Mouse (Mus musculus) CH12.LX (cell line): ENCODE results near the gene Prm3. TPM values are rescaled to one million over a fixed set of nuclear protein-coding genes. Genes with fewer than 3 reads are reported as not detected.

Experiments
- DNase-seq: peaks from one replicate; pipeline ENCODE4 v3.0.0-alpha.2; 2013; ENCODE audit errors: extremely low read depth
- H3K27ac ChIP-seq: 2 replicates; pipeline ENCODE4 v1.5.1; 2012; ENCODE audit warnings: low read depth, mild to moderate bottlenecking, control low read depth, moderate library complexity; ENCODE audit not compliant: insufficient read depth
- H3K27me3 ChIP-seq: replicated peaks from 2 replicates; pipeline ENCODE3; 2012; ENCODE audit warnings: inconsistent platforms
- H3K36me3 ChIP-seq, 2 experiments: replicated peaks in 1 of 2; 2 replicates each; pipeline versions ENCODE3 to v1.6.1; 2012; ENCODE audit warnings: inconsistent platforms in 1 of 2, low read length in 1 of 2, mild to moderate bottlenecking in 1 of 2, mixed read lengths in 1 of 2, moderate library complexity in 1 of 2; ENCODE audit not compliant: control insufficient read depth in 1 of 2, insufficient read depth in 1 of 2
- H3K4me1 ChIP-seq, 2 experiments: 2 replicates each; pipeline ENCODE4 v1.6.1; 2012; ENCODE audit warnings: inconsistent platforms in 1 of 2, moderate library complexity in 1 of 2; ENCODE audit not compliant: insufficient read depth in 2 of 2, control insufficient read depth in 1 of 2
- H3K4me2 ChIP-seq: 2 replicates; pipeline ENCODE4 v1.6.1; 2012; ENCODE audit warnings: low read depth, mild to moderate bottlenecking, control low read depth; ENCODE audit not compliant: poor library complexity, insufficient read depth, severe bottlenecking
- H3K4me3 ChIP-seq, 3 experiments: fragments of 150-350 bp in 1 of 3; sonication (generic) in 1 of 3; replicated peaks in 1 of 3; 2 replicates each; pipeline versions ENCODE3 to v1.5.1; 2011 to 2012; ENCODE audit warnings: low read depth in 2 of 3, low read length in 2 of 3, mild to moderate bottlenecking in 2 of 3, moderate library complexity in 2 of 3, control low read depth in 1 of 3, improper control_type of control experiment in 1 of 3, inconsistent platforms in 1 of 3, mixed read lengths in 1 of 3; ENCODE audit not compliant: poor library complexity in 1 of 3
- H3K79me2 ChIP-seq: replicated peaks from 2 replicates; pipeline ENCODE4 v1.6.1; 2012; ENCODE audit warnings: mild to moderate bottlenecking, moderate library complexity; ENCODE audit not compliant: control insufficient read depth, poor library complexity, insufficient read depth, severe bottlenecking; ENCODE audit errors: extremely low read depth
- H3K9ac ChIP-seq: 2 replicates; pipeline ENCODE4 v1.6.1; 2012; ENCODE audit warnings: low read depth, mild to moderate bottlenecking, control low read depth, moderate library complexity; ENCODE audit not compliant: insufficient read depth
- H3K9me3 ChIP-seq: replicated peaks from 2 replicates; pipeline ENCODE3; 2012; ENCODE audit warnings: low read length, inconsistent platforms, mixed read lengths
- BHLHE40 ChIP-seq: IDR thresholded peaks from 2 replicates; pipeline ENCODE4 v1.6.1; 2011; ENCODE audit warnings: mild to moderate bottlenecking, low read depth, low read length, improper control_type of control experiment
- CHD1 ChIP-seq: IDR thresholded peaks from 2 replicates; pipeline ENCODE4 v1.6.1; 2012; ENCODE audit warnings: low read depth, low read length, improper control_type of control experiment, inconsistent platforms
- CHD2 ChIP-seq: IDR thresholded peaks from 2 replicates; pipeline ENCODE4 v1.6.1; 2011; ENCODE audit warnings: low read length, improper control_type of control experiment
- CTCF ChIP-seq, 2 experiments: IDR thresholded peaks in 1 of 2; conservative IDR thresholded peaks in 1 of 2; 2 replicates each; pipeline ENCODE4 v1.5.1; 2011 to 2012; ENCODE audit warnings: low read depth in 2 of 2, low read length in 2 of 2, improper control_type of control experiment in 1 of 2, inconsistent platforms in 1 of 2, mild to moderate bottlenecking in 1 of 2, moderate library complexity in 1 of 2
- E2F4 ChIP-seq: IDR thresholded peaks from 2 replicates; pipeline ENCODE4 v1.6.1; 2011; ENCODE audit warnings: low read depth, low read length, improper control_type of control experiment; ENCODE audit not compliant: insufficient replicate concordance
- ELF1 ChIP-seq: IDR thresholded peaks from 2 replicates; pipeline ENCODE4 v1.6.1; 2014; ENCODE audit warnings: low read depth, mild to moderate bottlenecking, inconsistent platforms, low read length, improper control_type of control experiment
- EP300 ChIP-seq: IDR thresholded peaks from 2 replicates; pipeline ENCODE4 v1.6.1; 2011; ENCODE audit warnings: low read length, improper control_type of control experiment
- ETS1 ChIP-seq: conservative IDR thresholded peaks from 2 replicates; pipeline ENCODE4 v1.6.1; 2012; ENCODE audit warnings: low read depth, mild to moderate bottlenecking, inconsistent platforms, low read length, improper control_type of control experiment, moderate library complexity
- GABPA ChIP-seq: IDR thresholded peaks from 2 replicates; pipeline ENCODE4 v1.6.1; 2012; ENCODE audit warnings: low read depth, low read length, improper control_type of control experiment, inconsistent platforms; ENCODE audit not compliant: insufficient replicate concordance
- HCFC1 ChIP-seq: IDR thresholded peaks from 2 replicates; pipeline ENCODE4 v1.6.1; 2012; ENCODE audit warnings: low read depth, mild to moderate bottlenecking, inconsistent platforms, low read length, improper control_type of control experiment
- IRF4 ChIP-seq: IDR thresholded peaks from 2 replicates; pipeline ENCODE4 v1.6.1; 2014; ENCODE audit warnings: low read depth, mild to moderate bottlenecking, inconsistent platforms, low read length, improper control_type of control experiment
- JUN ChIP-seq: IDR thresholded peaks from 2 replicates; pipeline ENCODE4 v1.6.1; 2011; ENCODE audit warnings: low read depth, mild to moderate bottlenecking, low read length, improper control_type of control experiment, moderate library complexity; ENCODE audit not compliant: insufficient read depth
- JUND ChIP-seq: conservative IDR thresholded peaks from 2 replicates; pipeline ENCODE4 v1.6.1; 2011; ENCODE audit warnings: low read depth, low read length, improper control_type of control experiment
- KAT2A ChIP-seq: IDR thresholded peaks from 2 replicates; pipeline ENCODE4 v1.6.1; 2012; ENCODE audit warnings: low read length, improper control_type of control experiment, inconsistent platforms; ENCODE audit not compliant: insufficient replicate concordance
- MAFK ChIP-seq: IDR thresholded peaks from 2 replicates; pipeline ENCODE4 v1.6.1; 2011; ENCODE audit warnings: low read length, improper control_type of control experiment; ENCODE audit not compliant: insufficient replicate concordance
- MAX ChIP-seq: IDR thresholded peaks from 2 replicates; pipeline ENCODE4 v1.6.1; 2011; ENCODE audit warnings: low read length, improper control_type of control experiment
- MAZ ChIP-seq: IDR thresholded peaks from 2 replicates; pipeline ENCODE4 v1.6.1; 2012; ENCODE audit warnings: low read depth, mild to moderate bottlenecking, inconsistent platforms, low read length, improper control_type of control experiment, moderate library complexity
- MEF2A ChIP-seq: IDR thresholded peaks from 2 replicates; pipeline ENCODE4 v1.6.1; 2014; ENCODE audit warnings: low read depth, mild to moderate bottlenecking, inconsistent platforms, low read length, improper control_type of control experiment, borderline replicate concordance
- MXI1 ChIP-seq: IDR thresholded peaks from 2 replicates; pipeline ENCODE4 v1.6.1; 2011; ENCODE audit warnings: mild to moderate bottlenecking, low read depth, low read length, improper control_type of control experiment
- MYC ChIP-seq: IDR thresholded peaks from 2 replicates; pipeline ENCODE4 v1.6.1; 2011; ENCODE audit warnings: low read depth, mild to moderate bottlenecking, improper control_type of control experiment, low read length
- NELFE ChIP-seq: IDR thresholded peaks from 2 replicates; pipeline ENCODE4 v1.6.1; 2011; ENCODE audit warnings: low read depth, low read length, improper control_type of control experiment
- NRF1 ChIP-seq: IDR thresholded peaks from 2 replicates; pipeline ENCODE4 v1.6.1; 2014; ENCODE audit warnings: low read depth, mild to moderate bottlenecking, inconsistent platforms, low read length, improper control_type of control experiment, moderate library complexity
- PAX5 ChIP-seq: IDR thresholded peaks from 2 replicates; pipeline ENCODE4 v1.6.1; 2012; ENCODE audit warnings: low read length, inconsistent platforms, mixed read lengths
- POLR2A ChIP-seq: IDR thresholded peaks from 2 replicates; pipeline ENCODE4 v1.6.1; 2011; ENCODE audit warnings: low read depth, mild to moderate bottlenecking, improper control_type of control experiment, low read length
- POLR2AphosphoS2 ChIP-seq: IDR thresholded peaks from 2 replicates; pipeline ENCODE4 v1.6.1; 2011; ENCODE audit warnings: low read depth, low read length, improper control_type of control experiment
- RAD21 ChIP-seq: IDR thresholded peaks from 2 replicates; pipeline ENCODE4 v1.6.1; 2011; ENCODE audit warnings: low read depth, mild to moderate bottlenecking, low read length, improper control_type of control experiment, moderate library complexity
- RCOR1 ChIP-seq: conservative IDR thresholded peaks from 2 replicates; pipeline ENCODE4 v1.6.1; 2012; ENCODE audit warnings: low read depth, mild to moderate bottlenecking, inconsistent platforms, low read length, improper control_type of control experiment
- SIN3A ChIP-seq: IDR thresholded peaks from 2 replicates; pipeline ENCODE4 v1.6.1; 2012; ENCODE audit warnings: low read length, improper control_type of control experiment, inconsistent platforms
- SMC3 ChIP-seq: IDR thresholded peaks from 2 replicates; pipeline ENCODE4 v1.6.1; 2011; ENCODE audit warnings: low read depth, low read length, improper control_type of control experiment
- TBP ChIP-seq: conservative IDR thresholded peaks from 2 replicates; pipeline ENCODE4 v1.6.1; 2011; ENCODE audit warnings: low read depth, low read length, improper control_type of control experiment
- TCF12 ChIP-seq: IDR thresholded peaks from 2 replicates; pipeline ENCODE4 v1.6.1; 2014; ENCODE audit warnings: low read depth, mild to moderate bottlenecking, inconsistent platforms, low read length, improper control_type of control experiment
- UBTF ChIP-seq: IDR thresholded peaks from 2 replicates; pipeline ENCODE4 v1.6.1; 2012; ENCODE audit warnings: low read depth, mild to moderate bottlenecking, inconsistent platforms, low read length, improper control_type of control experiment, moderate library complexity
- USF1 ChIP-seq: IDR thresholded peaks from 2 replicates; pipeline ENCODE4 v1.6.1; 2014; ENCODE audit warnings: low read depth, mild to moderate bottlenecking, inconsistent platforms, low read length, improper control_type of control experiment
- USF2 ChIP-seq: conservative IDR thresholded peaks from 2 replicates; pipeline ENCODE4 v1.6.1; 2011; ENCODE audit warnings: low read depth, low read length, improper control_type of control experiment
- ZC3H11A ChIP-seq: IDR thresholded peaks from 2 replicates; pipeline ENCODE4 v1.6.1; 2012; ENCODE audit warnings: low read depth, mild to moderate bottlenecking, inconsistent platforms, low read length, improper control_type of control experiment
- ZKSCAN1 ChIP-seq: IDR thresholded peaks from 2 replicates; pipeline ENCODE4 v1.6.1; 2012; ENCODE audit warnings: low read depth, inconsistent platforms, low read length, improper control_type of control experiment, borderline replicate concordance
- ZMIZ1 ChIP-seq: IDR thresholded peaks from 2 replicates; pipeline ENCODE4 v1.6.1; 2012; ENCODE audit warnings: low read depth, mild to moderate bottlenecking, inconsistent platforms, low read length, improper control_type of control experiment
- ZNF384 ChIP-seq: IDR thresholded peaks from 2 replicates; pipeline ENCODE4 v1.6.1; 2012; ENCODE audit warnings: low read depth, low read length, improper control_type of control experiment, inconsistent platforms
- dilution Hi-C: fragments of 300-500 bp; cut with MboI; formaldehyde crosslinking; loops from 2 replicates; pipeline ENCODE4 v1.14.3; 2020; ENCODE audit warnings: low sequenced_read_pairs; ENCODE audit not compliant: extremely low pct_unique_long_range_greater_than_20kb, extremely low pct_ligation_motif_present
- in situ Hi-C: fragments of 300-500 bp; cut with MboI; formaldehyde crosslinking; loops from 3 replicates; pipeline ENCODE4 v1.14.3; 2019; ENCODE audit warnings: low sequenced_read_pairs, low pct_ligation_motif_present, low pct_unique_long_range_greater_than_20kb, mixed read lengths
- polyA plus RNA-seq: library from polyadenylated mRNA; unstranded; fragments of >175 nt; gene quantifications from 2 replicates; pipeline ENCODE4 v1.2.1, GENCODE M21; 2012; ENCODE audit warnings: low read depth; ENCODE audit not compliant: insufficient read length
- total RNA-seq, 2 experiments: library from RNA; depleted of rRNA; stranded (reverse); fragments of 300-350 nt in 1 of 2; fragments of >200 nt in 1 of 2; gene quantifications; 2 replicates each; pipeline ENCODE4 v1.2.3; 2012 to 2014

Gene Prm3
- total and polyA plus RNA-seq, 3 experiments: not detected

GRCm38 (mm10) chr16:10834911-10835587, 44.3 kb upstream of the Prm3 start, which contains the start of gene Rmi2:
Rmi2 (plus strand) TSS chr16:10835059.
- H3K27ac ChIP-seq: peak within 1 kb of the TSS; percentile 82
- peaks cover 9% of the 10 kb centered on the region; the same call in 1 of the 2 replicates for H3K79me2 ChIP-seq
- H3K9ac ChIP-seq: peak within 1 kb of the TSS; percentile 96
- DNase-seq: peak; percentile 90
- no peak for TF ChIP-seq RAD21
- TF ChIP-seq NRF1: peak; percentile 61
- no peak for TF ChIP-seq ZNF384
- TF ChIP-seq MAFK: no peak; the same call in 1 of the 2 replicates
- no peak for TF ChIP-seq JUND
- TF ChIP-seq ETS1: no peak
- no peak for TF ChIP-seq BHLHE40
- no peak for TF ChIP-seq EP300
- TF ChIP-seq MXI1: peak; percentile 93
- peak; percentile 89 for TF ChIP-seq SIN3A
- no peak for TF ChIP-seq ZC3H11A
- TF ChIP-seq KAT2A: 0 out of 2 replicates have a peak, but pooled peaks have one; percentile 62
- TF ChIP-seq TBP: no peak; the same call in 1 of the 2 replicates
- peak; percentile 94 for TF ChIP-seq MAX
- TF ChIP-seq HCFC1: peak; percentile 33
- no peak for TF ChIP-seq SMC3
- TF ChIP-seq NELFE: peak; percentile 84
- peak; percentile 62 for TF ChIP-seq TCF12
- TF ChIP-seq ZKSCAN1: no peak
- peak; percentile 22; the same call in 1 of the 2 replicates for TF ChIP-seq CHD1
- TF ChIP-seq POLR2AphosphoS2: no peak
- no peak for TF ChIP-seq JUN
- peak; percentile 57 for TF ChIP-seq CHD2
- TF ChIP-seq PAX5: no peak
- TF ChIP-seq USF2: no peak
- no peak for TF ChIP-seq GABPA
- no peak for TF ChIP-seq UBTF
- TF ChIP-seq USF1: no peak
- no peak for TF ChIP-seq RCOR1
- peak; percentile 82 for TF ChIP-seq POLR2A
- TF ChIP-seq ELF1: no peak; the same call in 1 of the 2 replicates
- no peak; a peak in 1 of 4 replicates for TF ChIP-seq CTCF (conservative IDR thresholded peaks at IDR 0.05 in 1 of 2, IDR thresholded peaks at IDR 0.05 in 1 of 2; ENCODE audit: low read depth in 2 of 2, low read length in 2 of 2)
- TF ChIP-seq ZMIZ1: peak; percentile 90
- TF ChIP-seq IRF4: peak; percentile 27; the same call in 1 of the 2 replicates
- peak; percentile 46; the same call in 1 of the 2 replicates for TF ChIP-seq MEF2A
- 0 out of 2 replicates have a peak, but pooled peaks have one; percentile 9 for TF ChIP-seq MAZ
- no peak; the same call in 1 of the 2 replicates for TF ChIP-seq MYC
- TF ChIP-seq E2F4: peak; percentile 97
- H3K4me1 ChIP-seq: peaks cover 21 to 44% of the 10 kb centered on the region in 2 experiments
- no peaks in the 10 kb centered on the region for H3K27me3 ChIP-seq
- H3K9me3 ChIP-seq: peaks cover 3% of the 10 kb centered on the region
- H3K36me3 ChIP-seq: peaks cover 1 to 30% of the 10 kb centered on the region in 2 experiments
- peak within 1 kb of the TSS; percentile 74 to 99 (median 77) for H3K4me3 ChIP-seq
- in situ Hi-C loops (loop anchor here (5.0 kb wide), 1 partner anchor 43 kb away; the partner anchor contains the start of gene Prm3), dilution Hi-C loops (no loop called here)
- peak within 1 kb of the TSS; percentile 97 for H3K4me2 ChIP-seq
